Mouse (Mus musculus) cerebellum, adult 2 months (tissue): ENCODE measurements around the gene Mvb12b.

Source experiments
- CTCF ChIP-seq: fragments of 200-500 bp; IDR thresholded peaks from 2 replicates; pipeline ENCODE4 v1.5.1; 2011; ENCODE audit warnings: low read depth, mild to moderate bottlenecking, control low read depth, low read length, moderate library complexity, borderline replicate concordance; ENCODE audit not compliant: insufficient read depth
- POLR2A ChIP-seq: fragments of 200-500 bp; IDR thresholded peaks from 2 replicates; pipeline ENCODE4 v1.6.1; 2011; ENCODE audit warnings: low read length, control low read depth, borderline replicate concordance; ENCODE audit not compliant: insufficient read depth

DNA sequence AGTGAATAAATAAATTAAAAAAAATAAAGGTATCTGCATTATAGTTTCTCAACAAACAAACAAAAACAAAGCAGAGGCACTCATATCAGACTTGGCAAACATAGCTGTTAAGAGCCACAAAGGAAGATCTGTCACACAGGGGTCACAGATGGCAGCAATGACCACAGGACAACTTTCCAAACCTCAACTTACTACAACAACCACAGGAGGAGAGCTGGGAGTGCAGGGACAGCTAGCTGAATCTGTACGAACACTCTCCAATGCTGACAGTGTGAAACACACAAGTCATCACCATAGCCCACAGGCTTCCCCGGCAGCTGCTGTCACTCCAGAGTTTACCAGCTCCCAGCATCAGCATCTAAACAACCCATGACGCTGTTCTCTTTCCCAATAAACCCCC lies 25.0 kb upstream of the Mvb12b start:
- TF ChIP-seq POLR2A = no peak
- no peak for TF ChIP-seq CTCF
